Mouse (Mus musculus) MEL (cell line): ENCODE results near the gene Tmem30b. TPM values are rescaled to one million over a fixed set of nuclear protein-coding genes. Genes with fewer than 3 reads are reported as not detected.

Source experiments
- DNase-seq: peaks from one replicate; pipeline ENCODE4 v3.0.0; 2011; ENCODE audit warnings: low read depth, low spot score
- H3K27ac ChIP-seq: 2 replicates; pipeline ENCODE4 v1.5.1; 2012; ENCODE audit warnings: low read depth, mild to moderate bottlenecking, control low read depth, low read length, moderate library complexity; ENCODE audit not compliant: control insufficient read depth
- H3K27me3 ChIP-seq, 2 experiments: fragments of 150-350 bp in 1 of 2; sonication (generic) in 1 of 2; 2 replicates each; pipeline ENCODE4 v1.6.1; 2012; ENCODE audit warnings: low read length in 2 of 2, mild to moderate bottlenecking in 2 of 2, improper control_type of control experiment in 1 of 2, moderate library complexity in 1 of 2; ENCODE audit not compliant: insufficient read depth in 2 of 2, control insufficient read depth in 1 of 2
- H3K36me3 ChIP-seq, 2 experiments: 2 replicates each; pipeline ENCODE4 v1.6.1; 2012 to 2014; ENCODE audit warnings: low read length in 2 of 2, improper control_type of control experiment in 1 of 2, inconsistent platforms in 1 of 2, mild to moderate bottlenecking in 1 of 2; ENCODE audit not compliant: insufficient read depth in 2 of 2, control insufficient read depth in 1 of 2
- H3K4me1 ChIP-seq, 2 experiments: fragments of 150-350 bp in 1 of 2; sonication (generic) in 1 of 2; 2 replicates each; pipeline ENCODE4 v1.6.1; 2012; ENCODE audit warnings: low read length in 2 of 2, improper control_type of control experiment in 1 of 2, mild to moderate bottlenecking in 1 of 2; ENCODE audit not compliant: insufficient read depth in 2 of 2, control insufficient read depth in 1 of 2
- H3K4me3 ChIP-seq, 2 experiments: fragments of 150-350 bp in 1 of 2; sonication (generic) in 1 of 2; 2 replicates each; pipeline ENCODE4 v1.5.1; 2012; ENCODE audit warnings: low read depth in 2 of 2, low read length in 2 of 2, mild to moderate bottlenecking in 2 of 2, moderate library complexity in 2 of 2, control low read depth in 1 of 2, improper control_type of control experiment in 1 of 2; ENCODE audit not compliant: control insufficient read depth in 1 of 2, insufficient read depth in 1 of 2
- H3K79me2 ChIP-seq: 2 replicates; pipeline ENCODE4 v1.6.1; 2012; ENCODE audit warnings: mild to moderate bottlenecking, low read length, moderate library complexity; ENCODE audit not compliant: control insufficient read depth, poor library complexity, insufficient read depth
- H3K9ac ChIP-seq: 2 replicates; pipeline ENCODE4 v1.6.1; 2012; ENCODE audit warnings: low read depth, mild to moderate bottlenecking, control low read depth, low read length, moderate library complexity; ENCODE audit not compliant: control insufficient read depth, poor library complexity, severe bottlenecking
- H3K9me3 ChIP-seq: fragments of 150-350 bp; sonication (generic); replicated peaks from 2 replicates; pipeline ENCODE4 v1.6.1; 2012; ENCODE audit warnings: mild to moderate bottlenecking, low read length, improper control_type of control experiment, moderate library complexity; ENCODE audit not compliant: insufficient read depth
- CHD1 ChIP-seq: IDR thresholded peaks from 2 replicates; pipeline ENCODE4 v1.6.1; 2012; ENCODE audit warnings: low read depth, mild to moderate bottlenecking, inconsistent platforms, low read length, improper control_type of control experiment
- CHD2 ChIP-seq: IDR thresholded peaks from 2 replicates; pipeline ENCODE4 v1.6.1; 2011; ENCODE audit warnings: low read length, improper control_type of control experiment
- CTCF ChIP-seq, 3 experiments: IDR thresholded peaks in 2 of 3; conservative IDR thresholded peaks in 1 of 3; 2 replicates each; pipeline ENCODE4 v1.5.1; 2011 to 2012; ENCODE audit warnings: low read length in 3 of 3, low read depth in 2 of 3, mild to moderate bottlenecking in 2 of 3, improper control_type of control experiment in 1 of 3, inconsistent platforms in 1 of 3, mixed read lengths in 1 of 3, moderate library complexity in 1 of 3; ENCODE audit not compliant: control insufficient read depth in 1 of 3, insufficient read depth in 1 of 3, poor library complexity in 1 of 3, severe bottlenecking in 1 of 3
- E2F4 ChIP-seq: IDR thresholded peaks from 2 replicates; pipeline ENCODE4 v1.6.1; 2011; ENCODE audit warnings: low read depth, low read length, improper control_type of control experiment, borderline replicate concordance
- ELF1 ChIP-seq: IDR thresholded peaks from 2 replicates; pipeline ENCODE4 v1.6.1; 2014; ENCODE audit warnings: low read depth, mild to moderate bottlenecking, inconsistent platforms, low read length, improper control_type of control experiment, moderate library complexity
- ETS1 ChIP-seq: IDR thresholded peaks from 2 replicates; pipeline ENCODE4 v1.6.1; 2012; ENCODE audit warnings: low read depth, mild to moderate bottlenecking, inconsistent platforms, low read length, improper control_type of control experiment, moderate library complexity
- HCFC1 ChIP-seq: IDR thresholded peaks from 2 replicates; pipeline ENCODE4 v1.6.1; 2012; ENCODE audit warnings: low read depth, mild to moderate bottlenecking, inconsistent platforms, low read length, improper control_type of control experiment, moderate library complexity
- MAX ChIP-seq: IDR thresholded peaks from 2 replicates; pipeline ENCODE4 v1.6.1; 2011; ENCODE audit warnings: low read length, improper control_type of control experiment
- NRF1 ChIP-seq: IDR thresholded peaks from 2 replicates; pipeline ENCODE4 v1.6.1; 2014; ENCODE audit warnings: low read depth, mild to moderate bottlenecking, inconsistent platforms, low read length, improper control_type of control experiment, moderate library complexity; ENCODE audit not compliant: poor library complexity, insufficient read depth, severe bottlenecking
- POLR2A ChIP-seq, 2 experiments: IDR thresholded peaks; 2 replicates each; pipeline ENCODE4 v1.6.1; 2011 to 2012; ENCODE audit warnings: low read length in 2 of 2, mild to moderate bottlenecking in 2 of 2, control low read depth in 1 of 2, improper control_type of control experiment in 1 of 2, low read depth in 1 of 2, moderate library complexity in 1 of 2; ENCODE audit not compliant: control insufficient read depth in 1 of 2, insufficient read depth in 1 of 2, poor library complexity in 1 of 2
- UBTF ChIP-seq: IDR thresholded peaks from 2 replicates; pipeline ENCODE4 v1.6.1; 2012; ENCODE audit warnings: low read depth, mild to moderate bottlenecking, inconsistent platforms, low read length, improper control_type of control experiment, moderate library complexity, borderline replicate concordance; ENCODE audit not compliant: insufficient read depth
- polyA plus RNA-seq, 2 experiments: library from polyadenylated mRNA; stranded (reverse) in 1 of 2; unstranded in 1 of 2; fragments of >175 nt in 1 of 2; fragments of >200 nt in 1 of 2; gene quantifications; 2 replicates each; pipeline versions ENCODE4 v1.2.1 to v1.2.4; 2012; ENCODE audit warnings: low replicate concordance in 2 of 2, low read depth in 1 of 2; ENCODE audit not compliant: insufficient read length in 2 of 2, insufficient read depth in 1 of 2, missing spikeins in 1 of 2
- total RNA-seq: library from RNA; depleted of rRNA; stranded (reverse); fragments of 300-350 nt; gene quantifications from 2 replicates; pipeline ENCODE4 v1.2.3, GENCODE M21; 2012

The Tmem30b gene
- total and polyA plus RNA-seq, 3 experiments, result not detected

DNA sequence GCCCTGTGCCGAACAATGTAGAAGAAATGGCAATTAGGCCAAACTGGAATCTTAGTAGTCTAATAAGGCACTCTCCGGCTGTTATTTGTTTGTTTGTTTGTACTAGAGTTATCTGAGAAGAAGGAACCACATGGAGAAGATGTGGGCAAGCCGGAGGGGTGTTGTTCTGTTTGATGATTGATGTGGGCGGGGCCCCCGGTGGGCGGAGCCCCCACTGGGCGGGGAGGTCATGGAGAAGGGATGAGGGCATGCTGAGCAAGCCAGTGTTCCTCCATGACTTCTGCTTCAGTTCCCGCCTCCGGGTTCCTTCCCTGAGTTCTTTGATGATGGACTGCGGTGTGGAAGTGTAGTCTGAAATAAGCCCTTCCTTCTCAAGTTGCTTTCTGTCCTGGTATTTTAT lies 1.5 kb upstream of the Tmem30b start:
- TF ChIP-seq UBTF (no peak), HCFC1 (no peak), MAX (no peak)
- Histone ChIP-seq H3K9me3 (no peaks in the 10 kb centered on the region), H3K9ac (no peak overlapping the region)

DNA sequence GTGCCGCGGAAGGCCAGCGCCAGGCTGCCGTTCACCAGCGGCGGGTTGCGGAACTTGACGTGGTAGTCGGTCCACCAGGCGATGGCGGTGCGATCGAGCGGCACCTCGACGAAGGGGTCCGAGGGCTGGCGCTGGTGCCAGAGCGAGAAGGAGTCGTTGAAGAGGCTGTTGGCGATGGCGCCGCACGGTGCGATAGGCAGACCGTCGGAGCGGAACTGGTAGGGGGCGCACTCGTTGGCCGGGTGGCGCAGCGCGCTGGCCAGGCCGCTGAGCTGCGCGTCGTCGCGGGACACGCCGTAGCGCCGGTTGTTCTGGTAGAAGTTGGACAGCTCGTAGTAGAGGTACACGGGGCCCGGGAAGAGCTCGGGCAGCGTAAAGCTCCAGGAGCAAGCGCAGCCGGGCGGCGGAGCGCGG lies 513 bp downstream of the Tmem30b start:
- Histone ChIP-seq H3K9ac (no peak overlapping the region), H3K4me1 (no peaks in the 10 kb centered on the region), H3K27ac (no peak overlapping the region), H3K27me3 (no peaks in the 10 kb centered on the region; a peak in 1 of 4 replicates), H3K4me3 (no peak overlapping the region), H3K36me3 (no peaks in the 10 kb centered on the region), H3K79me2 (no peaks in the 10 kb centered on the region), H3K9me3 (no peaks in the 10 kb centered on the region)
- TF ChIP-seq CHD2, result no peak
- no peak for DNase-seq

More for the DNA sequence above, 1.5 kb upstream of the Tmem30b start:
- no peaks in the 10 kb centered on the region for H3K79me2 ChIP-seq
- no peak overlapping the region for H3K4me3 ChIP-seq
- no peaks in the 10 kb centered on the region for H3K4me1 ChIP-seq
- H3K27ac ChIP-seq, result no peak overlapping the region
- H3K27me3 ChIP-seq, result no peaks in the 10 kb centered on the region
- no peaks in the 10 kb centered on the region for H3K36me3 ChIP-seq
- DNase-seq, result no peak

DNA sequence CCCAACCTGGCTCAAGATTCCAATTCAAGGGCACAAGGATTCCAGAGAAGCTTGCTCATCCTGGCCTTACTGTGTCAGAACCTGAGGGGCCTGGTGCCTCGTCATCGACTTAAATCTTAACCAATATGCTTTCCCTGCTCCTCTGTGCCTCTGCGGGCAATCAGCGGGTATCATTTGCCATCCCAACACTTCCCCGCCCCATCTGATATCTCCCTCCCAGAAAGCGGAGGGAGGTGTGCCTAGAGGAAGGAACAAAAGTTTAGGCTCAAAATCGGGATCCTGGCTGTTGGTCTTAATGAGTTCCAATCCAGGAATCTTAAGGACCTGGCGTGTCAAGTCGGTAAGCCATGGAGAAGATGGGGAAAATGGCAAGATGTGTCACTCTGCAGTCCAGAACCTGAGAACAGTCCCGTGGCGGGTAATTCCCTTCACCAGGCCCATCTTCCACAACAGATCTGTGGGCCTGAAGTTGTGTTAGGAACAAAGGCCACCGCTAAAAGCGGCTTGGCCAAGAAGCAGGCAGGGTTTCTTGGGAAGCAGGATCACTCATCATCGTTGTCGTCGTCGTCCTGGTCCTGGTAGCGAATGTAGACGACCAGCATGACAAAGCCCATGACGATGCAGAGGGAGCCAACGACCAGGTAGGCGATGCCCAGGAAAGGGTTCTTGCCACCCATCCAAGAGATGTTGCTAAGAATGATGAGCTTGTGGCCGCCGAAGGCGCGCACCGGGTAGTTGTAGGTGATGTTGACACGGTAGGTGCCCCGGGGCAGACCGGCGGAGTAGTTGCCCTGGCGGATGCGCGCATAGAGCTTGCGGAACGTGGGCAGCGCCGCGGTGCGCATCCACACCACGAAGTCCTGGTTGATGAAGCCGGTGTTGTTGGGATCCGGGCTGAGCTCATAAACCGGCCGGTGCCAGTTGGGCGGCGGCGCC lies 1.2 kb downstream of the Tmem30b start:
- no peak overlapping the region for H3K27ac ChIP-seq
- TF ChIP-seq CHD1, result no peak
- no peak for TF ChIP-seq ELF1
- no peak for TF ChIP-seq E2F4
- TF ChIP-seq NRF1, result no peak
- TF ChIP-seq CTCF (IDR thresholded peaks at IDR 0.05 in 2 of 3, conservative IDR thresholded peaks at IDR 0.05 in 1 of 3; ENCODE audit: control insufficient read depth in 1 of 3, insufficient read depth in 1 of 3, low read depth in 2 of 3, low read length in 3 of 3, poor library complexity in 1 of 3, severe bottlenecking in 1 of 3), result no peak
- no peak for TF ChIP-seq HCFC1
- TF ChIP-seq POLR2A (IDR thresholded peaks at IDR 0.05; ENCODE audit: control insufficient read depth in 1 of 2, insufficient read depth in 1 of 2, low read depth in 1 of 2, low read length in 2 of 2, poor library complexity in 1 of 2), result no peak
- no peak for TF ChIP-seq ETS1
- no peaks in the 10 kb centered on the region; a peak in 1 of 4 replicates for H3K27me3 ChIP-seq
- no peaks in the 10 kb centered on the region for H3K36me3 ChIP-seq
- no peaks in the 10 kb centered on the region for H3K9me3 ChIP-seq
- no peaks in the 10 kb centered on the region for H3K4me1 ChIP-seq
- no peak overlapping the region for H3K4me3 ChIP-seq
- no peak for DNase-seq
- H3K9ac ChIP-seq, result no peak overlapping the region
- H3K79me2 ChIP-seq, result no peaks in the 10 kb centered on the region
